Mouse (Mus musculus): ENCODE data around the gene Stat3. TPM values are rescaled to one million over a fixed set of nuclear protein-coding genes. Genes with fewer than 3 reads are reported as not detected.
A peak's percentile ranks its signal among the peaks of the same experiment; 100 is the strongest.

The Stat3 gene
- polyA plus RNA-seq, 1 experiment from 2014 or later = 55.1 TPM

- 75% methylated on average over 2 of the region's 2 CpGs for WGBS
- DNase-seq (ENCODE audit: low spot score) = no peak
- no peaks in the 10 kb centered on the region for H3K9me3 ChIP-seq (ENCODE audit: control insufficient read depth, low read length)
- no peak for TF ChIP-seq CTCF (IDR thresholded peaks at IDR 0.05; ENCODE audit: low read depth)
- no peak for TF ChIP-seq EP300 (optimal IDR thresholded peaks at IDR 0.05)
- peak; percentile 21; the same call in 1 of the 2 replicates for ATAC-seq (ENCODE audit: low FRiP score, low TSS enrichment)
- H3K9ac ChIP-seq (ENCODE audit: low read length) = no peak overlapping the region
- no peak overlapping the region for H3K27ac ChIP-seq (replicated peaks)
- H3K4me1 ChIP-seq (replicated peaks; ENCODE audit: control insufficient read depth, insufficient read depth) = 0 out of 2 replicates have a peak, but pooled peaks cover 2% of the 10 kb centered on the region
- H3K36me3 ChIP-seq (ENCODE audit: control insufficient read depth, insufficient read depth, low read length) = no peaks in the 10 kb centered on the region
- no peak overlapping the region for H3K4me2 ChIP-seq (replicated peaks; ENCODE audit: low read depth)
- H3K27me3 ChIP-seq (ENCODE audit: control insufficient read depth, insufficient read depth, low read length) = no peaks in the 10 kb centered on the region
- no peak overlapping the region for H3K4me3 ChIP-seq (ENCODE audit: low read depth, low read length)
These were observed 87.3 kb downstream of the Stat3 start for GRCm38 (mm10) chr11:100852088-100852487.

- Histone ChIP-seq H3K36me3 (ENCODE audit: control insufficient read depth, insufficient read depth, low read length) (no peaks in the 10 kb centered on the region), H3K4me1 (replicated peaks; ENCODE audit: control insufficient read depth, insufficient read depth) (0 out of 2 replicates have a peak, but pooled peaks cover 2% of the 10 kb centered on the region), H3K9ac (ENCODE audit: low read length) (peak overlapping the region; percentile 98), H3K9me3 (ENCODE audit: control insufficient read depth, low read length) (no peaks in the 10 kb centered on the region), H3K4me2 (replicated peaks; ENCODE audit: low read depth) (peak overlapping the region; percentile 90), H3K4me3 (ENCODE audit: low read depth, low read length) (peak overlapping the region; percentile 98), H3K27ac (replicated peaks) (peak overlapping the region; percentile 96), H3K27me3 (ENCODE audit: control insufficient read depth, insufficient read depth, low read length) (no peaks in the 10 kb centered on the region)
- 3% methylated on average over 32 of the region's 33 CpGs for WGBS
- peak; percentile 38 for ATAC-seq (ENCODE audit: low FRiP score, low TSS enrichment)
- peak; percentile 79 for DNase-seq (ENCODE audit: low spot score)
- TF ChIP-seq CTCF (IDR thresholded peaks at IDR 0.05; ENCODE audit: low read depth) = no peak
These were observed 88.4 kb downstream of the Stat3 start for GRCm38 (mm10) chr11:100850778-100851528.

- DNase-seq (ENCODE audit: low spot score) (peak; percentile 84), ATAC-seq (ENCODE audit: low FRiP score, low TSS enrichment) (peak; percentile 76)
- Histone ChIP-seq H3K9ac (ENCODE audit: low read length) (peak within 1 kb of the TSS; percentile 98), H3K27ac (replicated peaks) (peak within 1 kb of the TSS; percentile 96), H3K9me3 (ENCODE audit: control insufficient read depth, low read length) (no peaks in the 10 kb centered on the region), H3K36me3 (ENCODE audit: control insufficient read depth, insufficient read depth, low read length) (no peaks in the 10 kb centered on the region), H3K4me1 (replicated peaks; ENCODE audit: control insufficient read depth, insufficient read depth) (0 out of 2 replicates have a peak, but pooled peaks cover 2% of the 10 kb centered on the region), H3K4me3 (ENCODE audit: low read depth, low read length) (peak within 1 kb of the TSS; percentile 98), H3K4me2 (replicated peaks; ENCODE audit: low read depth) (peak within 1 kb of the TSS; percentile 90), H3K27me3 (ENCODE audit: control insufficient read depth, insufficient read depth, low read length) (no peaks in the 10 kb centered on the region)
- TF ChIP-seq CTCF (IDR thresholded peaks at IDR 0.05; ENCODE audit: low read depth) = no peak
- no peak for TF ChIP-seq EP300 (optimal IDR thresholded peaks at IDR 0.05)
- WGBS = under 1% methylated on average over 58 of the region's 104 CpGs
These were observed 89.1 kb downstream of the Stat3 start, which contains the start of gene Stat5b for GRCm38 (mm10) chr11:100850038-100850777. Gene Stat5b, minus strand, starts transcription at chr11:100850724.

- Histone ChIP-seq H3K9ac (ENCODE audit: low read length) (peak overlapping the region; percentile 98), H3K4me2 (replicated peaks; ENCODE audit: low read depth) (peak overlapping the region; percentile 90), H3K4me1 (replicated peaks; ENCODE audit: control insufficient read depth, insufficient read depth) (0 out of 2 replicates have a peak, but pooled peaks cover 2% of the 10 kb centered on the region), H3K9me3 (ENCODE audit: control insufficient read depth, low read length) (no peaks in the 10 kb centered on the region), H3K27me3 (ENCODE audit: control insufficient read depth, insufficient read depth, low read length) (no peaks in the 10 kb centered on the region), H3K36me3 (ENCODE audit: control insufficient read depth, insufficient read depth, low read length) (no peaks in the 10 kb centered on the region), H3K4me3 (ENCODE audit: low read depth, low read length) (peak overlapping the region; percentile 98), H3K27ac (replicated peaks) (peak overlapping the region; percentile 96)
- peak; percentile 3; the same call in 1 of the 2 replicates for ATAC-seq (ENCODE audit: low FRiP score, low TSS enrichment)
- no peak for DNase-seq (ENCODE audit: low spot score)
- no peak for TF ChIP-seq CTCF (IDR thresholded peaks at IDR 0.05; ENCODE audit: low read depth)
- no peak for TF ChIP-seq EP300 (optimal IDR thresholded peaks at IDR 0.05)
- 2% methylated on average over 12 of the region's 13 CpGs for WGBS
These were observed 89.8 kb downstream of the Stat3 start for GRCm38 (mm10) chr11:100849456-100850037.

GRCm38 (mm10) chr11:100848789-100849379 lies 90.5 kb downstream of the Stat3 start:
- DNase-seq (ENCODE audit: low spot score) (no peak), ATAC-seq (ENCODE audit: low FRiP score, low TSS enrichment) (no peak)
- Histone ChIP-seq H3K4me3 (ENCODE audit: low read depth, low read length) (peak overlapping the region; percentile 98), H3K36me3 (ENCODE audit: control insufficient read depth, insufficient read depth, low read length) (no peaks in the 10 kb centered on the region), H3K27ac (replicated peaks) (no peak overlapping the region), H3K9ac (ENCODE audit: low read length) (peak overlapping the region; percentile 18; the same call in 1 of the 2 replicates), H3K4me1 (replicated peaks; ENCODE audit: control insufficient read depth, insufficient read depth) (0 out of 2 replicates have a peak, but pooled peaks cover 2% of the 10 kb centered on the region), H3K4me2 (replicated peaks; ENCODE audit: low read depth) (peak overlapping the region; percentile 90), H3K9me3 (ENCODE audit: control insufficient read depth, low read length) (no peaks in the 10 kb centered on the region), H3K27me3 (ENCODE audit: control insufficient read depth, insufficient read depth, low read length) (no peaks in the 10 kb centered on the region)
- WGBS = 50% methylated on average over 6 of the region's 6 CpGs
- TF ChIP-seq EP300 (optimal IDR thresholded peaks at IDR 0.05) (no peak), CTCF (IDR thresholded peaks at IDR 0.05; ENCODE audit: low read depth) (no peak)
